Mouse (Mus musculus): Measurements from ENCODE around the gene Maml2.
A peak's percentile ranks its signal among the peaks of the same experiment; 100 is the strongest.

Maml2 gene

GRCm38 (mm10) chr9:13311094-13311493 is 13.3 kb downstream of the Maml2 start:
- no peak for DNase-seq

GRCm38 (mm10) chr9:13313923-13314322 is 16.2 kb downstream of the Maml2 start:
- DNase-seq, result no peak

- no peak for DNase-seq
Measured at GRCm38 (mm10) chr9:13314577-13315004, 16.8 kb downstream of the Maml2 start.

- DNase-seq, result no peak
Measured at GRCm38 (mm10) chr9:13315393-13315792, 17.6 kb downstream of the Maml2 start.

- no peak for DNase-seq
Measured at GRCm38 (mm10) chr9:13319566-13319965, 21.8 kb downstream of the Maml2 start.

GRCm38 (mm10) chr9:13320800-13321364 is 23.1 kb downstream of the Maml2 start:
- no peak for DNase-seq

GRCm38 (mm10) chr9:13323074-13323473 is 25.3 kb downstream of the Maml2 start:
- DNase-seq, result no peak

GRCm38 (mm10) chr9:13323612-13324011 is 25.9 kb downstream of the Maml2 start:
- peak; percentile 37 for DNase-seq

GRCm38 (mm10) chr9:13414230-13414766 is 116.5 kb downstream of the Maml2 start:
- no peak for DNase-seq

GRCm38 (mm10) chr9:13425031-13425940 is 127.5 kb downstream of the Maml2 start:
- no peak for DNase-seq

GRCm38 (mm10) chr9:13429477-13430125 is 131.8 kb downstream of the Maml2 start:
- DNase-seq, result peak; percentile 44

GRCm38 (mm10) chr9:13430302-13430701 is 132.5 kb downstream of the Maml2 start:
- DNase-seq, result no peak

- DNase-seq, result no peak
Measured at GRCm38 (mm10) chr9:13430744-13431143, 133.0 kb downstream of the Maml2 start.

- no peak for DNase-seq
Measured at GRCm38 (mm10) chr9:13431646-13432045, 133.9 kb downstream of the Maml2 start.

- DNase-seq, result no peak
Measured at GRCm38 (mm10) chr9:13433501-13434090, 135.8 kb downstream of the Maml2 start.

- no peak for DNase-seq
Measured at GRCm38 (mm10) chr9:13440911-13441310, 143.2 kb downstream of the Maml2 start.

GRCm38 (mm10) chr9:13442012-13442735 is 144.4 kb downstream of the Maml2 start:
- no peak for DNase-seq

GRCm38 (mm10) chr9:13443484-13444211 is 145.9 kb downstream of the Maml2 start:
- DNase-seq, result no peak

- DNase-seq, result no peak
Measured at GRCm38 (mm10) chr9:13446236-13446635, 148.5 kb downstream of the Maml2 start.

- no peak for DNase-seq
Measured at GRCm38 (mm10) chr9:13446703-13447285, 149.0 kb downstream of the Maml2 start, which contains the start of gene Gm17571. Gene Gm17571 (minus strand): TSS chr9:13446753.

- DNase-seq, result no peak
Measured at GRCm38 (mm10) chr9:13448716-13449115, 151.0 kb downstream of the Maml2 start.
